Mouse (Mus musculus) gastrocnemius, postnatal 14 days (tissue): ENCODE data around the gene Prdm16. TPM values are rescaled to one million over a fixed set of nuclear protein-coding genes. Genes with fewer than 3 reads are reported as not detected.

ENCODE experiments used
- DNase-seq: peaks from one replicate; pipeline ENCODE4 v3.0.0; 2021; ENCODE audit warnings: mixed read lengths
- intact Hi-C: fragments of 180-260 bp; cut with DNase I; formaldehyde crosslinking; loops from one replicate; pipeline ENCODE4 v1.15.1; 2025; ENCODE audit warnings: low total_unique reads
- total RNA-seq, 2 experiments: library from RNA; stranded (reverse); gene quantifications; 2 replicates each; pipeline ENCODE4 v1.2.3; 2021

The Prdm16 gene
- total RNA-seq, 2 experiments from 2014 or later: 1.2 to 3.5 TPM

DNA sequence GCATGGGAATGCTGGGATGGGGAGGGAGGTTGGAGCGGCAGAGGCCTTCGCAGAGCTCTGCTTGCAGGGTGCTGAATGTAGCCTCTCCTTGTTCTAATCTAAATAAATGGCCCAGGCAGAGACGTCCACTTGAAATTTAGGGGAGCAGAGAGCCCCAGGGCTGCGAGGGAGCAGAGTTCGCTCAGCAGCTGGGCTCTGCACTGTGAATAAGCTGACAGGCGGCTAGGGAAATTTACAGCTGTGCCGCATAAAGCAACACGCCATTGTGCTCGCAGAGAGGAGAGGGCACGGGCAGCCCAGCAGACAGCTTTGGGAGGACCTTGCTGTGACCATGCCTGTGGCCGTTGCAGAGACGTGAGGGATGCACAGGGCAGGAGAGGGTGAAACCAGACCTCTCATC lies 305.4 kb downstream of the Prdm16 start:
- intact Hi-C loops: no loop called here
- DNase-seq: no peak

DNA sequence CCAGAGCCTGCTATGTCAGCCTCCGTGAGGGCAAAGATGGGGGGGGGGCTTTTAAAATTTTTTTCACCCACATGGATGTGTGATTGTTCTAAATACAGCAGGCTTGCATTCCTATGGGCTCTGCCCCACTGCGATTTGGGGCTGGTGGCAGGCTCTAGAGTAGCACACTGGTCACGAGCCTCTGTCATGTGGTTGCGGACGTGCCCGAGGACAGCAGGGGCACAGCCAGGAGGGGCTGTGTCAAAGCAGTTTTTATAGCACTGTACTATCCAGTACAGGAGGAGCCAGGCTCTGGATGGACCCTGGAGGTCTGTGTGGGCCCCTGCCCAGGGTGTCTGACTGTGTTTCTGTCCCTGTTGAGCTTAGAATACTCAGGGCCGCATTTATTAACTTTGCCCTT lies 306.7 kb downstream of the Prdm16 start:
- intact Hi-C loops: no loop called here
- no peak for DNase-seq

DNA sequence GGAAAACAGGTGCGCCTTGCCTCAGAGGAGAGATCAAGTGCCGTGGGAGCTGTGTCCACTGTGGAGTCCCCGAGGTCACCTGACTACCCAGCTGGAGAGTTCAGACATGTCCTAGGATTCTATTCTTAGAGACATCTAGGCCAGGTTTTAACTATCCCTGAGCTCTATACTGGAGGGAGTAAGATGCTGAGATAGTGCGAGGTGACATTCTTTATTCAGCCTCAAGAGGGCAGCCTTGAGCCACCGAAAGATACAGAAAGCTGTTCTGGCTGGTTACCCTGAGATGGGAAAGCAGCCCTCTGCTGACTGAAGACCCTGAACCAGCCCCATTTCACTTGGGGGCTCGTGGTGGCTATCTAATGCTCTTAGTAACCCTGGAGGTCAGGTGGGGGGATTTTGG lies 307.8 kb downstream of the Prdm16 start:
- intact Hi-C loops: loop anchor here (5.0 kb wide), 2 partner anchors 348 to 473 kb away; no protein-coding TSS in a partner anchor
- peak; percentile 44 for DNase-seq

DNA sequence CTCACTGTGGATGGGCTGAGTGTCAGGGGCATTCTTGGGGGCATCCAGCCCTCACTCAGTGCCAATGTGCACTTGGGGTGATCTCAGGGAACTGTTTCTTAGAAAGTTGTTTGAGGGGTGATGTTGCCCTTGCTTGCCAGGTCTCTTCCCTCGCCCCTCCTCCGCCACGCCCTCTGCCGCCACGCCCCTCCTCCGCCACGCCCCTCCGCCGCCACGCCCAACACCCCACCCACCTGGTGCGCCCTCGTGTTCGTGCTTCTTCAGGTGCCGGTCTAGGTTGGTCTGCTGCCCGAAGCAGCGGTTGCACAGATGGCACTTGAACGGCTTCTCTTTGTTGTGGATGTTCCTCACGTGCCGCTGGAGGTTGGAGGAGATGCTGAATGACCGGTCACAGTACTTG lies 308.2 kb downstream of the Prdm16 start:
- intact Hi-C loops: loop anchor here (5.0 kb wide), 2 partner anchors 349 to 474 kb away; no protein-coding TSS in a partner anchor
- DNase-seq: no peak

DNA sequence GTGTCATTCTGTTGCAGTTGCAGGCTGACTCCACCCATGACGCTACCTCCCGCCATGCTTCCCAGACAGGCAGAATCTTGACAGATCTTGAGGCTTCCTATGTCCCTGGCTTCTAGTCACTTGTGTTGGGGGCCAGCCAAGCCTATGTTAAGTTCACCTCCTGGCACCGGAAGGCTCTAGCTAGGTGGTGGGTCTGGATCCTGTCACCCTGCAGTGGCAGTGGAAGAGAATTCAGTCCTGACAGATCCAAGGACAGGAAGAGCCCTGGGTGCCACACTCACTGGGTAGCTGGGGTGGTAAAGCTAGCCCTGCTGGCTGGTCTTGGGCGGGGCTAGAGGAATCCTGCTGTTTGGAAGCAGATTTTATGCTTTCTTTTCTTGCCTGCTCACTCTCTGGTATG lies 311.3 kb downstream of the Prdm16 start:
- intact Hi-C loops: loop anchor here (2.0 to 5.0 kb wide), 3 partner anchors 25 to 477 kb away; no protein-coding TSS in a partner anchor

DNA sequence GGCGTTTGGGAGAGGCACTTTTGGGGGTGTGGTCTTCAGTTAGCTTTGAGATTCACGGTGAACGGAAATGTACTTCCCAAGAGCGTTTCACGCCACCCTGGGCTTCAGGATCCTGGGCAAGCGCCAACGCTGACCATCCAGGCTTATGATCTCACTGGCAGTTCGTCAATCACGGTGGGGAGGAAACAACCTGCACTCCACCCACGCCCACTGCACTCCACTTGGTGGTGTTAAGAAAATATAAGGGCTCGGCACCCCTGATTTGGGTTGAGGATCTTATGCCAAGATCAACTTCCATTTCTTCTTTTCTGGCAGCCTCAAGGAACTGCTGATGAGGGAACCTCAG lies 323.1 kb downstream of the Prdm16 start:
- intact Hi-C loops: no loop called here
- no peak for DNase-seq

More for the DNA sequence above, 311.3 kb downstream of the Prdm16 start:
- no peak for DNase-seq

DNA sequence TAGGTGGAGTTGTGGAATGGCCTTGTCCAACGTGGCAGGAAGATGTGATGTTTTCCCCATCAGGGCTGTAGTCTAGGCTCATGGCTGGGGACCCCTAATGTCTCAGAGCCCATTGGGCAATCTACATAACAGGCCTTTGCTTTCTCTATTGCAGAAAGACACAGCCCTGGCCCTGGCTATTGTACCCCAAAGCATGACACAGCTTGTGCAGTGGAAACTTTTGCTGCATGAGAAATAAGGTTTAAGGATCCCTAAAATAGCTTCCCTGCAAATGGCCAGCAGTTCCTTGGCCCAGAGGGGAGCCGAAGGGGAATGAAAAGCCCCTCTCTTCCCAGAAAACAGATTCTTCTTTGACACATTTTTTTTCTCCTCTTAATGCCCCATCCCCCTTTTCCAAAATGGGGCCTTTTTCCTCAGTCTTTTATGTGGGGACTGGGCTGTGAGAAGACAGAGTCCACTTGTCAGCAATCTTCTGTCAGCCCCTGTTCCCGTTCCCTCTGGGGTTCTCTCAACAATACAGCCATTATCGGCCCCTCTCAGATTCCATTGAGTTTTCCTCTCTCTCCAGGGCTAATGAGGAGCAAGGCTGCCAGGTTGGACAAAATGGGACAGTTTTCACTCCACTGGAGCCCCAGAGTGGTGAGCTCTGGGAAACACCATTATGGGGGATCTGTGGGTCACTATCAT lies 323.6 kb downstream of the Prdm16 start:
- no peak for DNase-seq
- intact Hi-C loops: no loop called here

DNA sequence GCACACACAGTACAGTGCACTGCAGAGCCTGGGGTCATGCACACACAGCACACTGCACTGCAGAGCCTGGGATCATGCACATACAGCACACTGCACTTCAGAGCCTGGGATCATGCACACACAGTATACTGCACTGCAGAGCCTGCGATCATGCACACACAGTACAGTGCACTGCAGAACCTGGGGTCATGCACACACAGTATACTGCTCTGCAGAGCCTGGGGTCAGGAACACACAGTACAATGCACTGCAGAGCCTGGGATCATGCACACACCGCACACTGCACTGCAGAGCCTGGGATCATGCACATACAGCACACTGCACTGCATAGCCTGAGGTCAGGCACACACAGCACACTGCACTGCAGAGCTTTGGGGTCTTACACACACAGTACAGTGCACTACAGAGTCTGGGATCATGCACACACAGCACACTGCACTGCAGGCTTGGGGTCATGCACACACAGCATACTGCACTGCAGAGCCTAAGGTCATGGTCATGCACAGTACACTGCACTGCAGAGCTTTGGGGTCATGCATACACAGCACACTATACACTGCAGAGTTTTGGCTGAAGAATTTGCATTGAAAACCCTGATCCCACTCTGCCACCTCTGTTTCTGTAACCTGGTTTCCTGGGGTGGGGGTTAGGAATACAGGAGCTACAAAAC lies 324.4 kb downstream of the Prdm16 start:
- intact Hi-C loops: no loop called here
- no peak for DNase-seq

DNA sequence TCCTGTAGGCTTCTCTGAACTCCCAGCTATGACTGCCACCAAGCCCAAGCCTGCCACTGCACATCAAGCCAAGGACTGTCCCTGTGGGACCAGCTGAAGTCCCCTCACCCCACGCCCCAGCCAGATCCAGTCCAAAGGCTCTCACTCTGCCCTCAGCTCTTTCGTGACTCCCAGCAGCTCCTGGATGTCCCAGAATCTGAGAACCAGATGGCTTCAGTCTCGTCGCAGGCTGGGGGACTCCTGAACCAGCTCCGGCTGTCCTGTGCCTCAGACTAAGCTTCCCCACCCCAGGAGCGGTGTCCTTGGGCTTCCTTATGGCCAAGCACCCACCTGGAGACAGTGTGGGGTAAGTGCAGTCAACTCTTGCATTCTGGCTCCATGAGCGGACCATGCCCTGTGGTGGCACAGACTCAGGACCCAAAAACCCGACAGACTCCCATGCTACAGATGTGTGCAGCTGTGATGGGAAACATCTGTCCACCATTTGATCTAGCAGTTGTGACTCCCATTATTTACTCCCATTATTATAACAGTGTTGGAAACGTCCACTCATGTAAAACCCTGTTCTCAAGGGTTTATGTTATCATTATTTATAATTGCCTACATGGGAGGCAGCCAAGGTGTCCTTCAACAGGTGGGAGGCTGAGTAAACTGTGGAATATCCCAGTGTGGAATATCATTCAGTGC lies 326.0 kb downstream of the Prdm16 start:
- intact Hi-C loops: no loop called here

DNA sequence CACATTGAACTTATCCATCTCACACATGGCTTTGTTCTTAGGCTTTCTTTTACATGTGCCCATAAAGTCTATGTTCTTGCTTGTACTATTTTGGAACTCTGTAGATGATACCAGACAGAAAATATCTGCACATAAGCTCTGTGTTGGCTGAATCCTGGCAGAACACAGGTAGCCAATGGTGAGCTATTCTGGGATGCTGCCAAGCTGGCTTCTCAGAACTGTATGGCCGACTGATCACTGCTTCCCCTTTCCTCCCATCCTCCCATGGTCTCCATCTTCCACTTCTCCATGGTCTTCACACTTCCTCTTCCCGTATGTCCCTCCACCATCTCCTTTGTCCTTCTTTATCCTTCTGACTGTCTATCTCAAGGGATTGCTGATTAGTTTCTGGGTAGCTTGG lies 327.5 kb downstream of the Prdm16 start:
- intact Hi-C loops: no loop called here
- DNase-seq: no peak

More for the DNA sequence above, 326.0 kb downstream of the Prdm16 start:
- no peak for DNase-seq

DNA sequence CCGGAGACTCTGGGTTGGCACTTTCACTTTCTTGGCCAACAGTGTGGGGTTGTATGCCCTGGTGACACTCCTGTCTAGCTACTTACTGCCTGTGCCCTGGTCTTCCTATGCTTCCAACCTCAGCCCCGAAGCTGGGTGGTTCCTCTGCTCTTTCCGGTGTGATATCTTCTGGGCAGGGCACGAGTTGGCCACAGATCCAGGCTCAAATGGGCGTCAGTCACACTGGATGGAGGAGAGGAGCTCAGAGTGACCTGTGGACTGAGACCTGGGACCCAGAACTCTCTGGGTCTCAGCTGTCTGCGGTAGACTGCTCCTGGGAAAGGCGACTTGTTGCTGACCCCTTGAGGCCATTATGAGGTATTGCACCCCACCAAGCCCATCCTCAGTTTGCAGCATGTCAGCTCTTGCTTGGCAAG lies 335.2 kb downstream of the Prdm16 start, which contains the start of gene Arhgef16:
Arhgef16 (minus strand) TSS at position 211 of the 416 bp plus-strand sequence.
- DNase-seq: peak; percentile 20
- intact Hi-C loops: no loop called here

DNA sequence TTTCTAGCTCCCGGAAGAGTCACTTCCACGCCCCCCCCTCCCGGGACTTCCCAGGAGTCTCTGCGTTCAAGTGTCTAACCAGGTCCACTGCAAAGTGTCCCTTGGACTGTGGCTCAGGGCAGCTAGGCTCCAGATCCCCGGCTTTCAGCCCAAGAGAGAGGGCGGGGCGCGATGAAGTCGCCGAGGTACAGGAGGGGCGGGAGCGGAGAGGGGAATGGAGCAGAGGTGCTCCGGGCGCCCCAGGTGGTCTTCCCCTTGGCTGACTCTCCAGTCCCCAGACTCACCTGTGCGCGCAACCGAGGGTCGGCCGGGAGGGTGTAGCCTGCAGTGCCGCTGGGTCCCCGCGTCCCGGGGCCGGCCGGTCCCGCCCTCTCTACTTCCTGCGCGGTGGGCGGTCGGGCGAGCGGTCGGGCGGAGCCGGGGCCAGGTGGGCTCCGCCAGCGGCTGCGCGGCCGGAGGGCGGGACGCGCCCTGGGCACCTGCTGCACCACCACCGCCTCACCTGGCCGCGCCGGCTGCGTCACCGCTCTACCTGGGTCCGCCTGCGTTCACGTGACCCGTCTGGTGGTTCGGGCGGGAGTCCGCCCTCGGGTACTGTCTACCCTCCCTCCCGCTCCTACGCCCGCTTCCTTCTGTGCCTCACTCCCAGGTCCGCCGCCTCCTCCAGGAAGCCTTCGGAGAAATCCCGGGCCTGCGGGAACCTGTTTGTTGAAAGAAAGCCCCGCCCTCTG lies 337.0 kb downstream of the Prdm16 start:
- no peak for DNase-seq
- intact Hi-C loops: no loop called here

DNA sequence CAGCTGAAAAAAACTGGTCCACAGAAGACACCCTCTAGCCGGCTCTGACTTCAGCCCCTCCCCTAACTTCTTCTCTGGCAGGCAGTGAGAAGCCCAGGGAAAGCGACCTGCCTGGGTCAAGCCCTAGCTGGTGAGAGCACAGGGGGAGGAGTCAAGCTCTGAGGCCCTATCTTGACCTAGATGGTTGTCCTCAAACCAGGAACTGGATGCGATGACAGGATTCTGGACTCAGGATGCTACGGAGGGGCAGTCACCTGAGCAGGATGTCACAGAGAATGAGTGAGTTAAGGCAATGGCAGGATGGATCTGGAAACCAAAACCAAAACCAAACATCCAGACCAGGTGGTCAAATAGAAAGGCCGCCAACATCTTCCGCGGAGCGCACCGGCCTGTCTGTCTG lies 338.9 kb downstream of the Prdm16 start:
- no peak for DNase-seq
- intact Hi-C loops: no loop called here

DNA sequence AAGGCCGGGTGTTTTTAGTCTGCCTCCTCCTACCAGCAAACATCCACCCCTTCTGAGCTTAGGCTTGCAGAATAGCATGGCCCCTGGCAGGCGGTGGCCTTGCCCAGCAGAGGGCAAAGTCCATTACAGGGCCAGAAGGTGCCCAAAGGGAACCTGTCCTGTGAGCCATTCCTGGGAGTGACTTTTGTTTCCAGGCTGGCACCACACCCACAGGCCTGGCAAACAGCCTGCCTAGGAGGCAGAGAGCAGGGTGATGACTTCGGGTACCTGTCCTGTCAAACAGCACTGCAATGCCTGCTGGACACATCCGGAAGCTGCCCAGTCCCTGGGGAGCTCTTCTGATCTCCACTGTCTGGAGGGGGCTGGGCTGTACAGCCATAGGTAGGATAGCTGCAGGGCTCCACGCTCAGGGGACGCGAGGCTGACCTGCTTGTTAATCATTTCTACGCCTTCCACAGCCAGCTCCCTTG lies 342.4 kb downstream of the Prdm16 start:
- intact Hi-C loops: no loop called here
- no peak for DNase-seq

DNA sequence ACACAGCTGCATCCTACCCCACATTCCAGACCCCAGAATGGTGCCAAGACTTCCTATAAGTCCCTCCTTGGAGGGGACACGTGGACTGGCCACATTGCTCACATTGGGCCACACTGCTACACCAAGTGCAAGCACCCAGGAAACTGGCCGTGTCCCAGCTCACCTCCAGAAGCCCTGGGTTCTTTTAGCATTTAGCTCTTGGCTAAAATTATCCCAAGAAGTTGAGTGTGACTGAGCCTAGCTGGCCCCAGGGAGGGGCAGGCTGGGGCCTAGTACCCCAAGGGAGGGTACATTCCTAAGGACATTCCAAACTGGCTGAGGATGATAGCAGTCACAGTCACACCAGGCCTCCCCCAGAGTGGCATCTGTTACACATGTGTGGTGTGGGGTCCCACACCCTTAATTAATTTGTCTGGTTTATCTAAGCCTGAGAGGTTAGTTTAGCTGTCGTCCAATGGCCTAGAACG lies 342.9 kb downstream of the Prdm16 start:
- intact Hi-C loops: no loop called here
- no peak for DNase-seq

DNA sequence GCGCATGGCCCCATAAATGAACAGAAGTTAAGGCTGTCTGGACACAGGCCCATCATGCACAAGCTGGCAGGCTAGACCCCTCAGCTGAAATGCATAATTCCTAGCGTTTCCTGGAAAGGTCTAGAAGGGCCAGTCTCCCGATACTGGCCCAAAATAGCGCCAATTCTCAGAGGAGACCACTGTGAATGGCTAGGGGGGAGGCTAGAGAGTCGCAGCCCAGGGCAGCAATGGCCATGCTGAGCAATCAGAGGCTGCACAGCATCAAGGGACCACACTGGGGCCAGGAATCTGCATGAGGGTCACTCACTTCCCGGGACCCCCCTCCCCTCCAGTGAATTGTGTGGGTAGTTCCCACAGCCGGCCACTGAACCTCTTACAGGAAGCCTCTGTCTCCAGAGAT lies 353.0 kb downstream of the Prdm16 start:
- no peak for DNase-seq
- intact Hi-C loops: no loop called here

DNA sequence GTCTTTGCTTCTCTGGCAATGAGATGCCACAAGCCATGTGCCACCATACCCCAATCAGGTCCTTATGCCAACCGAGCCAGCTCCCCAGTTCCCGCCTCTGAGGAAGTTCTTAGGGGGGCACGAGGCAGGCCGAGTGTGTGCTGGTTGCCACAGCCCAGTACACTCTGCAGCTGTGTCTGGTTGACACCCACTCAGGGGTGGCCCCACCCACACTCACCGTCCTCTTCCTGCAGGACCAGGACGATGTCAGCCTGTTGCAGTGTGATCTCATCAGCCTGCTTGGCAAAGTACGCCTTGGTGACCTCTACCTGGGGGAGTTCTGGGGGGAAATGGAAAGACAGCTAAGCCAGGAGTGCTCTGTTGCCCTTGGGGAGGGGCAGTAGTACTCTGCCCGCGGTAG lies 357.2 kb downstream of the Prdm16 start:
- intact Hi-C loops: loop anchor here (10.0 kb wide), 1 partner anchor 215 kb away; no protein-coding TSS in a partner anchor
- no peak for DNase-seq

DNA sequence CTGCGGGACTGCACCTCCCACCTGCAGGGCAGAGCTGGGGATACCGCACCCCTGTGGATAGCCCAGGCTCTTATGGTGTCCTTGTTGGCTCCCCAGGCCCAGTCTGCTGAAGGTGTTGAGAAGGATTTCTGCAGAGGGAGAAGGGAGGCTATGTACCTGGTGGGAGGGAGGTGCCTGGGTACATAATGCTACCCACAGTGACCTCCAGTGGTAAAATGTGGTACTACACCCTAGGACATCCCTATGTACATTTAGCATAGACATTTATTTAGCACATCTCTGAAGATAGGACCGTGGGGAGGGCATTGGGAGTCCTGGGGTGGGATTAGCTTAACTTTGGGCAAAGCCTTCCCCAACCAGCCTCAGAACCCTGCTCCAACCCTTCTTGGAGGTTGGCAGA lies 363.7 kb downstream of the Prdm16 start:
- intact Hi-C loops: loop anchor here (5.0 to 10.0 kb wide), 2 partner anchors 101 to 208 kb away; partner anchors contain the start of gene Megf6
- DNase-seq: no peak

DNA sequence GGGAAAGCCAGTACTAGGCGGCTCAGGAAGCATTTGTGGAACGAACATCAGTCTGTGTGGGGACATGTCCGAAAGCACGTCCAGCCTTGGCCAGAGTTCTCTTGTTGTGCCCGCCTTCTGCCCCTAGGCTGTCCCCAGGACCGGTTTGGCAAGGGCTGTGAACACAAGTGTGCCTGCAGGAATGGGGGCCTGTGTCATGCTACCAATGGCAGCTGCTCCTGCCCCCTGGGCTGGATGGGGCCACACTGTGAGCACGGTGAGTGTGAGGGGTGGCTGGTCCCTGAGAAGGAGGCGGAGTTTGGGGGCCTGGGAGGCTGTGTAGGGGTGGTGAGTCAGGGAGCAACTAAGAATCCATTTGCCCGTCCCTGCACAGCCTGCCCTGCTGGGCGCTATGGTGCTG lies 367.2 kb downstream of the Prdm16 start:
- intact Hi-C loops: no loop called here
- no peak for DNase-seq

DNA sequence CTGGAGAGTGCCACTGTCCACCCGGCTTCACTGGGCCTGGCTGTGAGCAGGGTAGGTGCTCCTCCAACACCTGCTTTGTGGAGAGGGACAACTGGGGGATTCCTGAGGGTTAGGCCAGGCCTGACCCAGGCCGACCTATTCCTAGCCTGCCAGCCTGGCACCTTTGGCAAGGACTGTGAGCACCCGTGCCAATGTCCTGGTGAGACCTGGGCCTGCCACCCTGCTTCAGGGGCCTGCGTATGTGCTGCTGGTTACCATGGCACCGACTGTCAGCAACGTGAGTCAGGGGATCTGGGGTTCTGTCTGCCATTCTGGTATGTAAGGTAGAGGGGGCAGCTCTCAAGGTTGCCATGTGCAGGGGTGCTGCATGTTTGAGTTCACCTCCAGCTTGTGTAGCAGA lies 369.2 kb downstream of the Prdm16 start:
- no peak for DNase-seq
- intact Hi-C loops: no loop called here
